Mouse (Mus musculus) kidney, embryonic 14.5 days (tissue): ENCODE measurements at regions not wholly inside any gene's neighbourhood (a gene's known extent, or its start where the extent isn't known, plus 50 kb on each side); places are given as distances from the start of the nearest gene placed in this dataset.

Source experiments
- ATAC-seq: fragments of 200-750 bp; cut with Nextera tagmentation; 2 replicates; pipeline ENCODE4 v1.8.0; 2017; ENCODE audit warnings: moderate number of reproducible peaks, mild to moderate bottlenecking, moderate TSS enrichment, moderate library complexity; ENCODE audit not compliant: low FRiP score, low TSS enrichment
- H3K27ac ChIP-seq: fragments of 300-500 bp; sonication (generic); 2 replicates; pipeline ENCODE4 v1.5.1; 2014; ENCODE audit warnings: low read depth, mild to moderate bottlenecking, low read length, moderate library complexity, mixed read lengths
- H3K27me3 ChIP-seq: fragments of 300-500 bp; sonication (generic); 2 replicates; pipeline ENCODE4 v1.6.1; 2014; ENCODE audit warnings: mild to moderate bottlenecking, low read length; ENCODE audit not compliant: control insufficient read depth, insufficient read depth
- H3K36me3 ChIP-seq: fragments of 300-500 bp; sonication (generic); 2 replicates; pipeline ENCODE4 v1.6.1; 2014; ENCODE audit warnings: low read length, mixed read lengths; ENCODE audit not compliant: control insufficient read depth, insufficient read depth
- H3K4me1 ChIP-seq: fragments of 300-500 bp; sonication (generic); 2 replicates; pipeline ENCODE4 v1.6.1; 2014; ENCODE audit warnings: low read length, mixed read lengths; ENCODE audit not compliant: control insufficient read depth, insufficient read depth
- H3K4me2 ChIP-seq: fragments of 300-500 bp; sonication (generic); replicated peaks from 2 replicates; pipeline ENCODE4 v1.6.1; 2014; ENCODE audit warnings: low read depth, mild to moderate bottlenecking, low read length
- H3K4me3 ChIP-seq: fragments of 300-500 bp; sonication (generic); 2 replicates; pipeline ENCODE4 v1.5.1; 2014; ENCODE audit warnings: mild to moderate bottlenecking, low read length
- H3K9ac ChIP-seq: fragments of 300-500 bp; sonication (generic); 2 replicates; pipeline ENCODE4 v1.6.1; 2014; ENCODE audit warnings: low read depth, mild to moderate bottlenecking, low read length, moderate library complexity
- H3K9me3 ChIP-seq: fragments of 300-500 bp; sonication (generic); 2 replicates; pipeline ENCODE4 v1.6.1; 2016; ENCODE audit warnings: low read length; ENCODE audit not compliant: control insufficient read depth
- WGBS: fragments of 180-500 bp; shearing (Covaris S2); extraction: QIAGEN DNeasy Blood & Tissue Kit; methylation state at CpG from one replicate; pipeline ENCODE4 v1.1.7; 2014; 5-methylcytosine and 5-hydroxymethylcytosine counted together

- 0 out of 2 replicates have a peak, but pooled peaks cover 5% of the 10 kb centered on the region for H3K4me1 ChIP-seq
- ATAC-seq, result 0 out of 2 replicates have a peak, but pooled peaks have one; percentile 16
- no peaks in the 10 kb centered on the region for H3K36me3 ChIP-seq
- H3K4me2 ChIP-seq, result no peak overlapping the region
- H3K9ac ChIP-seq, result no peak overlapping the region
- H3K9me3 ChIP-seq, result no peaks in the 10 kb centered on the region
- WGBS, result 43% methylated on average over 11 of the region's 11 CpGs
- H3K4me3 ChIP-seq, result no peak overlapping the region
- no peaks in the 10 kb centered on the region for H3K27me3 ChIP-seq
- no peak overlapping the region for H3K27ac ChIP-seq
Measured at GRCm38 (mm10) chr2:114812141-114812902, 157.6 kb upstream of the Dph6 start.

DNA sequence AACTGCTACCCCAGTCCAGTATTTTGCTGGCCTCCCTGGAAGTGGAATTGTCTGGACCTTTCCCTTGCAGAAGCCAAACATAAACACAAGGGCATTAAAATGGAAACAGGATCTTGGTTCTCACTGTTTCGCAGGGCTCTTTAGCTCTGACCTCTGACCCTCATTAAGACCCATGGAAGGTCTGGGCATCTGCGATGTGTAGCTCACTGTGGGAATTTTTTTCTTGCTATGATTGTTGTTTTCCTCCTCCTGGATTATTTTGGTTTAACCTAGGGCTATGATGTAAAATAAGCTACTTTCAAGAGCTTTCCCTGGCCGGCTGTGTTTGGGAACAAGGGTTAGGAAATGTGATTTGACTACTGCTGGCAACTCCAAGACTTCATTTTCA is 158.1 kb upstream of the Dph6 start:
- H3K27me3 ChIP-seq, result no peaks in the 10 kb centered on the region
- H3K4me3 ChIP-seq, result no peak overlapping the region
- no peaks in the 10 kb centered on the region for H3K36me3 ChIP-seq
- no peak overlapping the region; the same call in 1 of the 2 replicates for H3K27ac ChIP-seq
- 0 out of 2 replicates have a peak, but pooled peaks cover 5% of the 10 kb centered on the region for H3K4me1 ChIP-seq
- no peak overlapping the region for H3K9ac ChIP-seq
- peak; percentile 78 for ATAC-seq
- 15% methylated on average over 3 of the region's 3 CpGs for WGBS
- H3K9me3 ChIP-seq, result no peaks in the 10 kb centered on the region
- no peak overlapping the region for H3K4me2 ChIP-seq

DNA sequence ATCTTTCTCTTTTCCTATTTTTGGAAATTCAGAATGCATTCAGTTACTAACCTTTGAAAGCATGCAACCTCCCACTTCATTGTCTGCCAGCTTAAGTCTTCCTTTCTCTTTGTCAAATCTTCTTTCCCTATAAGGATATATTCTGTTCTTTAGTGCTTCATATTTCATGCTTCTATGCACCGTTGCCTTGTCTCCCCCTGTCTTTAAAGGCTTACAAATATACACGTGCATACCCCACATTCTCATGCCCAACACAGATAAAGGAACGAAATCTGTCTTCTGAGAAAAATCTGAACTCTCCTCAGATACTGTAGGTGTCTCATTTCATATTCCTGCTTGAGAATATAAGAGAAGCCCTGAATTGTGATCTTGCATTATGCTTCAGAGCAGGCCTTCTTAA is 167.9 kb upstream of the Dph6 start:
- WGBS, result 70% methylated on average over 3 of the region's 3 CpGs
- no peak overlapping the region for H3K4me2 ChIP-seq
- H3K9ac ChIP-seq, result no peak overlapping the region
- H3K27me3 ChIP-seq, result no peaks in the 10 kb centered on the region
- ATAC-seq, result no peak
- no peak overlapping the region for H3K4me3 ChIP-seq
- no peak overlapping the region for H3K27ac ChIP-seq
- H3K36me3 ChIP-seq, result no peaks in the 10 kb centered on the region
- no peaks in the 10 kb centered on the region for H3K9me3 ChIP-seq
- H3K4me1 ChIP-seq, result no peaks in the 10 kb centered on the region

DNA sequence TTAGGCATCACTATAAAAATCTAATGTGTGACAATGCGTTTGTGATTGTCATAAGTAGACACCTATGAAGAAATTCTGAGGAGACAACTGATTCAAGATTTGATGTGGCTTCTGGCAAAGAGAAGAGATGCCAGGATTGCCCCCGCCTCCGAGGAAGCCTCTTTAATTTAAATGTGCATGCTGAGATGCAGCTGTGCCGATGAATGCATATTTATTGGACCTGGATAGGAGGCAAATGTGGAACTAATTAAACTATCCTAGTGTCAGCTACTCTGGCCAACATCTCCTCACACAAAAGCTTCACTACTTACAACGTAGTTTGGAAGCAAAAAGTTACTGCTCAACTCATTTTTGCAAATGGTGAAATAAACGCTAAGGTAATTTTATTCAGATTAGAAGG is 173.4 kb upstream of the Dph6 start:
- Histone ChIP-seq H3K36me3 (no peaks in the 10 kb centered on the region), H3K27me3 (no peaks in the 10 kb centered on the region)
- WGBS, result 80% methylated on average over 6 of the region's 6 CpGs

DNA sequence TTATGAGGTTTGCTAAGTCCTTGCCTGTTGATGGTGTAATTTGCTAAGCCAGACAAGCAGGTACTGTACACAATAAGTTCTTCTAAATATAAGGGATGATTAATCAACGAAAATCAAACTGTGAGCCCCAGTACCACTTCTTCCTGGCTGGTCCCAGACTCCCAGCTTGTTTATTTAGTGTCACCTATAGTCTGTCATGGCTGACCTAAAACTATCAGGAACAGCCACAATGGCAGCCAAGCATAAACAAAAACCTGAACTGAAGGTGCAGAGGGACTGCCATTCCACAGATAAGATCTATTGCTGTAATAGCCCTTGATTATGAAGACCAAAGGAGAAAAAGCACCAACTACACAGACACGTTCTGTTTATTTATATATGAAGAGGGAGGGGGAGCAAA is 180.9 kb upstream of the Dph6 start:
- Histone ChIP-seq H3K9me3 (no peaks in the 10 kb centered on the region), H3K4me2 (no peak overlapping the region), H3K27ac (no peak overlapping the region), H3K27me3 (no peaks in the 10 kb centered on the region), H3K36me3 (no peaks in the 10 kb centered on the region), H3K4me1 (peaks cover 4% of the 10 kb centered on the region; the same call in 1 of the 2 replicates), H3K4me3 (no peak overlapping the region), H3K9ac (no peak overlapping the region)
- 2% methylated on average over 2 of the region's 2 CpGs for WGBS
- peak; percentile 81; the same call in 1 of the 2 replicates for ATAC-seq

More for the DNA sequence above, 173.4 kb upstream of the Dph6 start:
- H3K27ac ChIP-seq, result no peak overlapping the region
- no peak overlapping the region for H3K9ac ChIP-seq
- no peak overlapping the region for H3K4me3 ChIP-seq
- H3K9me3 ChIP-seq, result no peaks in the 10 kb centered on the region
- no peaks in the 10 kb centered on the region for H3K4me1 ChIP-seq
- H3K4me2 ChIP-seq, result no peak overlapping the region
- no peak for ATAC-seq

DNA sequence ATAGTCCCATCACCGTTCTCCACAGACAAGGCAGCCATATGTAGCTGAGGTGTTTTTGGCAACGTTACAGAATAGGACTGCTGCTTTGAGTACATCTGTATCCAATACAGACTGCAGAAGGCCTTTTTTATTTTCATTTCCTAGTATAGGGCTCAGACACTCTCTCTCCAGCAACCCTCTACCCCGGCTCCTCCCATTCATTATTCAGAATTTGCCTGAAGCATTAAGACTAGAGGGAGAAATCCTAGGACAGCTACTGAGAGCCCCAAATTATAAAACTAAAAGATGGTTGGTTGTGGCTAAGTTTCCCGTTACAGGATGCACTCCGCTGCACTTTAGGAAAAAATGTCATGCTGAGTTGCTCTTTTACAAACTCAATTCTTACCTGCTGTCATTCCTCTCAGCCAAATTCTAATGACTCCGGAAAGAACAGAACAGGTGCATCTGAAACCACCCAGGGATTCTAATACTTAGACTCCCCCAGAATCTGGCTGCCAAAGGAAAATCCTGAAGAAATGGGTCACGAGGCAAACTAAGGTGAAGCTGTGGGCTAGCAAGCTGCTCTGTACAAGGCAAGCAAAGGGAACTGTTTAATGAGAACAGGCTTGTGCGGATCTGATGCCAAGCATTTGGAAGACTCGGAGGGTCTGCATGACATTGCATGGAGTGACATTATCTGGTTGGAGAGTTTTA is 189.1 kb upstream of the Dph6 start:
- no peak overlapping the region for H3K9ac ChIP-seq
- no peak overlapping the region for H3K4me2 ChIP-seq
- no peak overlapping the region for H3K4me3 ChIP-seq
- H3K36me3 ChIP-seq, result no peaks in the 10 kb centered on the region
- no peaks in the 10 kb centered on the region for H3K4me1 ChIP-seq
- WGBS, result 79% methylated on average over 9 of the region's 9 CpGs
- H3K9me3 ChIP-seq, result no peaks in the 10 kb centered on the region
- H3K27ac ChIP-seq, result no peak overlapping the region
- no peak for ATAC-seq
- no peaks in the 10 kb centered on the region for H3K27me3 ChIP-seq

DNA sequence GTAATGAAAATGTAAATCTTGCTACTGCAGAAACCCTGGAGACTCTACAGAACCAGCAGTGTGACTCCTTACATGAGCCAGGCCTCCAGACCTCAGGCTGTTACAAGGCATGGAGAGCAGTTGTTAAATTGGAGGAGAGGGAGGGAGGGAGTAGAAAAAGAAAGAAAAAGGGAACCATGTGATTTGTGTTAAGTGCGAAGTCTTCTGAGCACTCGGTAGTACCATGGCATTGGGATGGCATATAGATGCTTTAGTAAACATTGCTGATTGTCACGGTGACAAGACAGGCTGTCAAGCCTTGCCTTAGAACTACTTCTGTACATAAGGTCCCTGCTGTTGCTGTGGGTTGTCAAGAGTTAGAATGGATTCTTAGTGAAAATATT is 189.6 kb upstream of the Dph6 start:
- 77% methylated on average over 3 of the region's 3 CpGs for WGBS
- H3K27ac ChIP-seq, result no peak overlapping the region
- ATAC-seq, result no peak

GRCm38 (mm10) chr2:114848439-114848838 is 193.7 kb upstream of the Dph6 start:
- no peaks in the 10 kb centered on the region for H3K4me1 ChIP-seq
- H3K9me3 ChIP-seq, result no peaks in the 10 kb centered on the region
- H3K27ac ChIP-seq, result no peak overlapping the region
- no peak overlapping the region for H3K9ac ChIP-seq
- no peak overlapping the region for H3K4me3 ChIP-seq
- WGBS, result 71% methylated on average over 5 of the region's 5 CpGs
- no peak overlapping the region for H3K4me2 ChIP-seq
- peak; percentile 78; the same call in 1 of the 2 replicates for ATAC-seq
- no peaks in the 10 kb centered on the region for H3K27me3 ChIP-seq
- no peaks in the 10 kb centered on the region for H3K36me3 ChIP-seq

More for the DNA sequence above, 189.6 kb upstream of the Dph6 start:
- Histone ChIP-seq H3K9ac (no peak overlapping the region), H3K36me3 (no peaks in the 10 kb centered on the region), H3K27me3 (no peaks in the 10 kb centered on the region), H3K4me1 (no peaks in the 10 kb centered on the region), H3K4me2 (no peak overlapping the region), H3K9me3 (no peaks in the 10 kb centered on the region), H3K4me3 (no peak overlapping the region)

DNA sequence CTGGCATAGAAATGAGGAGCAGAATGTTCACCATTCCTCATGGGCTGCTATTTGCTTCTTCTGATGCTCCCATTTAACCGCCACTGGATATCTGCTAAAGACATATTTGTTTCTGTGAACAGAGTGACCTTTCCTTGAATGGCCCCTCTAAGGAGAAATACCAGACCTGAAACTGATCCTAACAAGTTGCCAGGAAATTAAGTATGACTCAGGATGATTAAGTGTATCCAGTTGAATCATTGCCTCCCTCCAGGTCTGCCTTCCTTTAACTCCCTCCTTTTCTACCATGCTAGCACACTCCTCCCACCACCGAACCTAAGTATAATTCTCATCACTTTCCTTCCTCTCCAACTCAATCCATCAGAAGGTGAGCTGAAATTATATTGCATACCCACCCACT is 194.2 kb upstream of the Dph6 start:
- Histone ChIP-seq H3K27me3 (no peaks in the 10 kb centered on the region), H3K4me2 (no peak overlapping the region), H3K4me1 (no peaks in the 10 kb centered on the region), H3K9me3 (no peaks in the 10 kb centered on the region), H3K4me3 (no peak overlapping the region), H3K36me3 (no peaks in the 10 kb centered on the region), H3K27ac (no peak overlapping the region), H3K9ac (no peak overlapping the region)
- no peak for ATAC-seq
- 44% methylated on average over 2 of the region's 2 CpGs for whole genome bisulfite sequencing
